Mouse (Mus musculus) liver, adult 2 months (tissue): ENCODE results near the gene Vmn2r58. TPM values are rescaled to one million over a fixed set of nuclear protein-coding genes. Genes with fewer than 3 reads are reported as not detected.
"Not testable (repeated sequence)": the region's sequence is repeated elsewhere in the genome, so short reads cannot be mapped to it uniquely, and the experiment has no call there.

Experiments used
- DNase-seq: peaks from one replicate; pipeline ENCODE4 v3.0.0-alpha.2; 2011; ENCODE audit warnings: low read depth, low spot score; ENCODE audit errors: extremely low read depth
- H3K27ac ChIP-seq: fragments of 200-500 bp; replicated peaks from 2 replicates; pipeline ENCODE4 v1.5.1; 2012; ENCODE audit warnings: low read depth, mild to moderate bottlenecking, control low read depth, inconsistent platforms, low read length; ENCODE audit not compliant: insufficient read depth
- H3K27me3 ChIP-seq: fragments of 200-500 bp; 2 replicates; pipeline ENCODE4 v1.6.1; 2012; ENCODE audit warnings: mild to moderate bottlenecking, moderate library complexity, low read length, inconsistent platforms; ENCODE audit not compliant: control insufficient read depth, insufficient read depth
- H3K36me3 ChIP-seq: fragments of 200-500 bp; 2 replicates; pipeline ENCODE4 v1.6.1; 2012; ENCODE audit warnings: low read length, inconsistent platforms; ENCODE audit not compliant: control insufficient read depth, insufficient read depth
- H3K4me1 ChIP-seq: fragments of 200-500 bp; 2 replicates; pipeline ENCODE4 v1.6.1; 2011; ENCODE audit warnings: low read length; ENCODE audit not compliant: control insufficient read depth, insufficient read depth
- H3K4me3 ChIP-seq: fragments of 200-500 bp; 2 replicates; pipeline ENCODE4 v1.5.1; 2011; ENCODE audit warnings: low read depth, mild to moderate bottlenecking, control low read depth, low read length, moderate library complexity; ENCODE audit not compliant: insufficient read depth
- H3K79me2 ChIP-seq: fragments of 200-500 bp; 2 replicates; pipeline ENCODE4 v1.6.1; 2012; ENCODE audit warnings: inconsistent platforms, mild to moderate bottlenecking, low read length, moderate library complexity; ENCODE audit not compliant: control insufficient read depth, insufficient read depth
- H3K9ac ChIP-seq: fragments of 200-500 bp; 2 replicates; pipeline ENCODE4 v1.6.1; 2012; ENCODE audit warnings: low read depth, mild to moderate bottlenecking, control low read depth, inconsistent platforms, low read length
- WGBS: fragments of 180-500 bp; shearing (Covaris S2); methylation state at CpG from one replicate; pipeline ENCODE4 v1.1.7; 2018; 5-methylcytosine and 5-hydroxymethylcytosine counted together
- polyA plus RNA-seq: library from polyadenylated mRNA; depleted of rRNA; stranded (reverse); fragments of >200 nt; gene quantifications from 2 replicates; pipeline ENCODE4 v1.2.3, GENCODE M21; 2012; rRNA removed
- total RNA-seq: library from RNA; depleted of rRNA; stranded (reverse); fragments of >200 nt; gene quantifications from 2 replicates; pipeline ENCODE4 v1.2.3, GENCODE M21; 2014; rRNA removed

Gene Vmn2r58
- not detected in 2 replicates for total RNA-seq
- polyA plus RNA-seq, result not detected in 2 replicates

- not testable (repeated sequence) for H3K27me3 ChIP-seq, H3K36me3 ChIP-seq, H3K27ac ChIP-seq, H3K9ac ChIP-seq, H3K4me1 ChIP-seq, H3K4me3 ChIP-seq, DNase-seq, H3K79me2 ChIP-seq
- WGBS, result 65% methylated on average over 5 of the region's 5 CpGs
These were observed at the start of gene Vmn2r58 for GRCm38 (mm10) chr7:41872612-41873011. Gene Vmn2r58 (minus strand): TSS chr7:41872712.

Other genes starting within 250 kb of the Vmn2r58 start
- gene Zfp788, start 239.5 kb downstream of the Vmn2r58 start, total RNA-seq, result 2.6 and 3.5 TPM in 2 replicates
- gene Zfp788, start 239.5 kb downstream of the Vmn2r58 start, polyA plus RNA-seq, result 0.13 and 0.55 TPM in 2 replicates
- not detected in 2 replicates for gene Vmn2r59, start 186.3 kb upstream of the Vmn2r58 start, total RNA-seq
- not detected in 2 replicates for gene Vmn2r59, start 186.3 kb upstream of the Vmn2r58 start, polyA plus RNA-seq
- not detected in 2 replicates for gene Vmn2r60, start 235.1 kb upstream of the Vmn2r58 start, total RNA-seq
- gene Vmn2r60, start 235.1 kb upstream of the Vmn2r58 start, polyA plus RNA-seq, result not detected in 2 replicates